Mouse (Mus musculus) brain, embryonic 14.5 days (tissue): ENCODE results near the gene Nr4a1.

Source experiments
- CTCF ChIP-seq: fragments of 200-500 bp; IDR thresholded peaks from 2 replicates; pipeline ENCODE4 v1.5.1; 2012; ENCODE audit warnings: inconsistent platforms, mild to moderate bottlenecking, moderate library complexity, borderline replicate concordance; ENCODE audit not compliant: insufficient read depth, insufficient read length; ENCODE audit errors: extremely low read depth
- POLR2A ChIP-seq: fragments of 200-500 bp; IDR thresholded peaks from 2 replicates; pipeline ENCODE4 v1.6.1; 2012; ENCODE audit warnings: mild to moderate bottlenecking, inconsistent platforms, borderline replicate concordance; ENCODE audit not compliant: poor library complexity, insufficient read depth, insufficient read length, severe bottlenecking; ENCODE audit errors: extremely low read depth

- TF ChIP-seq CTCF (no peak), POLR2A (no peak)
Observed at GRCm38 (mm10) chr15:101233183-101233582, 20.9 kb upstream of the Nr4a1 start.
